Mouse (Mus musculus) frontal cortex, postnatal 36 days (tissue): ENCODE results near the gene Olfr818.
"Not testable (repeated sequence)": the region's sequence is repeated elsewhere in the genome, so short reads cannot be mapped to it uniquely, and the experiment has no call there.

Experiments used
- DNase-seq, 2 experiments: peaks; one replicate each; pipeline ENCODE4 v3.0.0; 2022; ENCODE audit warnings: low spot score in 2 of 2

Gene Olfr818

DNA sequence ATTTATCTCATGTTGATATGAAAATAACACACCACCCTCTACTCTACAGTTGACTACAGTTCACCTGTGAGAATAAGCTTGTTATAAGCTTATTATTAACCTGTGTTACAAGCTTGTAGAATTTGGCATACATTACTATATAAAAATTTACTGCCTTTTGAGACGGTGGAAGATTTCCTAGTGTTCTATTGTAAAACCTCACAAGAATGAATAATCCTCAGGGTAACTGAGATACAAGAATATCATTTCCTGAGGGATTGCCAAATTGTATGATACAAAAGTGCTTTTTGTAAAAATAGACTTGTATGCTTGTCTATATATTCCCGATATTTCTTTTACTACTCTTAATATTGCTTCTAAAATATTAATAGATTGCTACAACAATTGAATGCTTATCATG, at the start of gene Olfr818:
Olfr818 (minus strand) TSS at position 101 of the 400 bp plus-strand sequence.
- DNase-seq: no peak

DNA sequence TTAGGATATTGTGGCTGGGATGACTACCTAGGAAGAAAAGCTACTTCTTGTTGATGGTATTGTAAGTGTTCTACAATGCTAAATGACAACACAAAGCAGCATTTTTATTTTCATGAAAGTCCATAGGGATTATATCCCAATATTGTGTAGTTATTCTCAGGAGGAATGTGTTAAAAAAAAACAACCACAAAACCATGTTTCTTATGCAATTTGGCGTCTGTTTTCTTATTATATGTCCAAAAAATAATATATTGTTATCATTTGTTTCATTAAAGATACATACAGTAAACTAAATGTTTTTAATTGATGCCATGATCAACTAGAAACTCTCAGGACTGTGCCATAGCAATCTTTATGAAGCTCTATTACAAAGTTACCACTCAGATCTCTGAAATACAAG, 36.1 kb upstream of the Olfr818 start, which contains the start of gene Gm10310:
Gm10310 (minus strand) TSS at position 101 of the 400 bp plus-strand sequence.
- not testable (repeated sequence) for DNase-seq

DNA sequence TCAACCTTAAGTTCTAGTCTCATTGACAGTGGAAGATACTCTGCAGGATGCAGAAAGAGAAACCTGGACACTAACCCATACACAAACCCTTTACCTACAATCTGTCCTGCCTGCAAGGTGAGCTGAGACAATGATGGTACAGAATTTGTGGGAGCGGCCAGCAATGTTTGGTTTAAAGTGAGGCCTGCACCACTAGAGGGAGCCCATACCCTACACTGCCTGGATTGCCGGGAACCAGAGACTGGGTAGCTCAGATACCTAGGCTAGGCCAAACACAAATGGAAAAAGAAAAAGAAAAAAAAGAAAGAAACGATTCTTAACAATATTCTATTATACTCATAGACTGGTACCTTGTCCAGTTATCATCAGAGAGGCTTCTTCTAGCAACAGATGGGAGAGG, 33.0 kb upstream of the Olfr818 start:
- DNase-seq: not testable (repeated sequence)

DNA sequence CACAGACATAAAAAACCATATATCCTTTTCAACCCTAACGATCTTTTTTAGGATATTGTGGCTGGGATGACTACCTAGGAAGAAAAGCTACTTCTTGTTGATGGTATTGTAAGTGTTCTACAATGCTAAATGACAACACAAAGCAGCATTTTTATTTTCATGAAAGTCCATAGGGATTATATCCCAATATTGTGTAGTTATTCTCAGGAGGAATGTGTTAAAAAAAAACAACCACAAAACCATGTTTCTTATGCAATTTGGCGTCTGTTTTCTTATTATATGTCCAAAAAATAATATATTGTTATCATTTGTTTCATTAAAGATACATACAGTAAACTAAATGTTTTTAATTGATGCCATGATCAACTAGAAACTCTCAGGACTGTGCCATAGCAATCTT, 27.1 kb upstream of the Olfr818 start, which contains the start of gene Olfr247:
Olfr247 (minus strand) TSS at position 101 of the 400 bp plus-strand sequence.
- DNase-seq: not testable (repeated sequence)

DNA sequence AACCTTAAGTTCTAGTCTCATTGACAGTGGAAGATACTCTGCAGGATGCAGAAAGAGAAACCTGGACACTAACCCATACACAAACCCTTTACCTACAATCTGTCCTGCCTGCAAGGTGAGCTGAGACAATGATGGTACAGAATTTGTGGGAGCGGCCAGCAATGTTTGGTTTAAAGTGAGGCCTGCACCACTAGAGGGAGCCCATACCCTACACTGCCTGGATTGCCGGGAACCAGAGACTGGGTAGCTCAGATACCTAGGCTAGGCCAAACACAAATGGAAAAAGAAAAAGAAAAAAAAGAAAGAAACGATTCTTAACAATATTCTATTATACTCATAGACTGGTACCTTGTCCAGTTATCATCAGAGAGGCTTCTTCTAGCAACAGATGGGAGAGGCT, 24.1 kb upstream of the Olfr818 start:
- DNase-seq: not testable (repeated sequence)

DNA sequence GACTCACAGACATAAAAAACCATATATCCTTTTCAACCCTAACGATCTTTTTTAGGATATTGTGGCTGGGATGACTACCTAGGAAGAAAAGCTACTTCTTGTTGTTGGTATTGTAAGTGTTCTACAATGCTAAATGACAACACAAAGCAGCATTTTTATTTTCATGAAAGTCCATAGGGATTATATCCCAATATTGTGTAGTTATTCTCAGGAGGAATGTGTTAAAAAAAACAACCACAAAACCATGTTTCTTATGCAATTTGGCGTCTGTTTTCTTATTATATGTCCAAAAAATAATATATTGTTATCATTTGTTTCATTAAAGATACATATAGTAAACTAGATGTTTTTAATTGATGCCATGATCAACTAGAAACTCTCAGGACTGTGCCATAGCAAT, 18.3 kb upstream of the Olfr818 start, which contains the start of gene Olfr819:
Olfr819 (minus strand) TSS at position 101 of the 400 bp plus-strand sequence.
- not testable (repeated sequence) for DNase-seq

DNA sequence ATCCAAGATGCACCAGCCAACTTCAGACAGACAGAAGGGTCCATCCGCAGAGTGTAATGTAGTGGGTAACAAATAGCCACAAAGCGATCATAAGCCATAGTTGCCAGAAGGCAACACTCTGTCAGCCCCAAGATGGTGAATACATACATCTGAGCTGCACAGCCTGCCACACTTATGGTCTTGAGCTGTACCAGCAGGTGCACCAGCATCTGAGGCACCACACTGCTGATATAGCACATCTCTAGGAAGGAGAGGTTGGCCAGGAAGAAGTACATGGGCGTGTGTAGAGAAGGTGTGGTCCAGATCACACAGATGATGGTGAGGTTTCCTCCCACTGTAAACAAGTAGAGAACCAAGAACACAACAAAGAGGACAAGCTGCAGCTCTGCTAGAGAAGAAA, 17.3 kb upstream of the Olfr818 start:
- DNase-seq: not testable (repeated sequence)

DNA sequence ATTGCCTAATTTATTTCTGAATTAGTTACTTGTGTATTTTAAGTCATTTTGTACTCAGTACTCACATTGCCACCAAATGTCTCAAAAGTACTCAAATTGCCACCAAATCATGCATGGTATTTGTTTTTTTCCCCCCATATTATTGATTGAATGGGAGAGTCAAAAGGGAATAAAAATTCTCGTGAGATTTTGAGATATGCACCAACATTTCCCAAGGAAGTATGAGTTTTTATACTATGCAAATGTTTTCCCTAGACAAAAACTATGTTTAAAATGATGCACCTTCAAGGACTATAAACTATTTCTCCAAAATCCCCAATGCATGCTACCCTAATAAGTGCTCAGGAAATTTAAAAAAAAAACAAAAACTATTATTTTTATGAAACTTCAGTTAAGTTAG, 33.4 kb downstream of the Olfr818 start, which contains the start of gene Olfr816:
Olfr816 (minus strand) TSS at position 101 of the 400 bp plus-strand sequence.
- no peak for DNase-seq

DNA sequence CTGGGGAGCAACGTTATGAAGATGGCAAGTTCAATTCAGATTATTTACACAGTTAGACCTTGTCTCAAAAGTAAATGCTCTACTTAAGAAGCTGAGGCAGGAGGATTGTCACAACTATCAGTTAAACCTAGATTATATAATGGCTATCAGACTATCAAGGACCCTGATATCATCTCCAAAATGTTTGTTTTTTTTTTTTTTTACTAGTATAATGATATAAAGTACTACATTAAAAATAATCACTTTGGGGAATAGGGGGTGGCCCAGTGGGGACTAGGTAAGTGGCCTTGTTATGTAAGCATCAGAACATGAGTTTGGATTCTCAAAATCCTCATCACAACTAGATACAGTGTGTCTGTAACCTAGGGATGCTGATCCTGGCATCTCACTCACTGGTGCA, 43.1 kb downstream of the Olfr818 start, which contains the start of gene Olfr815:
Olfr815 (minus strand) TSS at position 101 of the 400 bp plus-strand sequence.
- not testable (repeated sequence) for DNase-seq
